Mouse (Mus musculus) adrenal gland, adult (tissue): ENCODE results near the gene Gsg1l2.

Source experiments
- DNase-seq, 2 experiments: peaks; one replicate each; pipeline ENCODE4 v3.0.0; 2022 to 2023; ENCODE audit warnings: low spot score in 1 of 2; ENCODE audit not compliant: inconsistent age in 2 of 2

Gene Gsg1l2

GRCm38 (mm10) chr11:67774379-67774778 lies at the start of gene Gsg1l2:
Gsg1l2 (plus strand) TSS chr11:67774608.
- DNase-seq = no peak

DNA sequence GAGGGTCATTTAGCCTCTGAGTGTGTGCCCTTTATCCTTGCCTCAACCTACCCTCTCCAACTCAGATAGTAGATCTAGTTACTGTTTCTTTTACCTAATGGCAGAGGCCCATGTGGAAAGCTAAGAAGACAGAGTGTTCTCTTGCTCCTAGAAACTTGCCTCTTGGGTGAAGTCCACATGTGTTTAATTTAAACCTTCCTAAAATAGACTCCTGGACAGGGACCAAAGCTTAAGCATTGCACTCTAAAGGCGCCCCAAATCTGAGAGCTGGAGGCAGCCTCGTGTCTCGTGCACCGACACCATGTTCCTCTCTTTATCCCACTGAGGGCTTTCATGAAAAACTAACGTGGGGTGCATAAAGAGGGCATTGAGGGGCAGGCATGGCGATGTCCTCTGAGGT lies 47.3 kb upstream of the Gsg1l2 start:
- DNase-seq = no peak

DNA sequence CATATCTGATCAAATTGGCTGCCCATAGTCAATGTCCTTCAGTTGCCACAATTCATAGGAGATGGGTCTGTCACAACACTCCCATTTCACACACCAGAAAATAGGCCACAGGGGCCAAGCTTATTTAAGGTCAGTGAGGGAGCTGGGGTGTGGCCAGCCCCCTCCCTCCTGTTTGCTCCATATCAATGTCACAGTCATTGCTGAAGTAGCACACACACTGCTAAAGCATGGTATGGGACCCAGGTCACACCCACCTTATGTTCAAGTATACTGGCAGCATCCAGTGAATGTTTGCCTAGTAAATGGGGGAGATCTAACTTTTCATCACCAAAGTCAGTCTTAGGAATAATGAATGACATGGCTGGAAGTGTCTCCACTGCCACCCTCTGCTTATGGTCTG lies 45.7 kb upstream of the Gsg1l2 start:
- DNase-seq = no peak

DNA sequence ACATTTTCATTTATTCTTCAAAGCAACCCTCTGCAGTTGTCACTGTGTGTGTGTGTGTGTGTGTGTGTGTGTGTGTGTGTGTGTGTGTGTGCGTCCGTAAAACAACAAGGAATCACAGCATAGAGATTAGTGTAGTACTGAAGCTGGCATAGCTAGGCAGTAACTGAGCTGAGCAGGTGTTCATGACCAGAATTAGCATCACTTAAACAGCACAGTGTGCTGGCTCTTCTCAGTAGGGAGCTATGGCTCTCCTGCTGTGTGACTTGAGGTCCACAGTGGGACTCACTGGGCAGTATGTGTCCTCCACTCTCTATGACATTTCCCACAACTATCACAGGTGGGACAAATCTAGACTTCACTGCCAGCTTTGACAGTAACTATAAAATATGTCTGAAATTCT lies 43.4 kb upstream of the Gsg1l2 start:
- no peak for DNase-seq

- DNase-seq = no peak
Measured at GRCm38 (mm10) chr11:67733726-67734125, 40.7 kb upstream of the Gsg1l2 start.

GRCm38 (mm10) chr11:67734597-67734996 lies 39.8 kb upstream of the Gsg1l2 start:
- DNase-seq = no peak

GRCm38 (mm10) chr11:67738345-67738744 lies 36.1 kb upstream of the Gsg1l2 start:
- DNase-seq = no peak

- DNase-seq = no peak
Measured at GRCm38 (mm10) chr11:67738846-67739490, 35.4 kb upstream of the Gsg1l2 start.

DNA sequence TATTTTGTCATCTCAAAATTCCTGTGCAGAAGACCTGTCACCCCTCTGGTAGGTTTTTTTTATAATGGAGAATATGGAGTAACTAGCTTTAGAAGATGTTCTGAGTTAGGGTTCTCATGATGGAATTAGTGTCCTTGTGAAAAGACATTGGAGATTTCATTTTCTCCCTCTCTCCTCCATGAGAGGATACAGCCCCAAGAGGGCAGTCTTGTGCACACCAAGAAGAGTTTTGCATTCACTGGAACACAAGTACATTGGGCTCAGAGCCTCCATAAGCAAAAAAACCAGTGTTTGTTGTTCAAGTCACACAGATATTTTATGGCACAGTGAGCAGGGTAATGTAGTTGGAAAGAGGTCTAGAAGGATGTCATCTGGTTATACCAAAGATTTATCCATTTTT lies 32.8 kb upstream of the Gsg1l2 start:
- DNase-seq = no peak

DNA sequence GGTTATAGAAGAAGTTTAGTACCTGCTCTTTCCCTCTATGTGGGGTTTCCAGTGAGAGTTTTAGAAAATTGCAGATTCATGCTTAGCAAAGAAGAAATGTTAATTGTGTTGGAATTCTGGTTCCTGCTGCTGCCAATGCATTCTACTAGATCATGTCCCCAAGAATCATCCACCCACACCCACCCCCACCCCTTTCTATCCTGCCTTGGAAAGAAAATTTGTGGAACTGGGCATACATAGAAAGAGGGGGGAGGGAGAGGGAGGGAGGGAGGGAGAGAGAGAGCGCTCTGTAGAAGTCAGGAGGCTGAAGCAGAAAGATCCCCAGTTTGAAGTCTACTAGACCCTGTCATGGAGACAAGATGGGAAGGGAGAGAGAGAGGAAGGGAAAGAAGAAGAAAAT lies 18.1 kb upstream of the Gsg1l2 start:
- DNase-seq = no peak

DNA sequence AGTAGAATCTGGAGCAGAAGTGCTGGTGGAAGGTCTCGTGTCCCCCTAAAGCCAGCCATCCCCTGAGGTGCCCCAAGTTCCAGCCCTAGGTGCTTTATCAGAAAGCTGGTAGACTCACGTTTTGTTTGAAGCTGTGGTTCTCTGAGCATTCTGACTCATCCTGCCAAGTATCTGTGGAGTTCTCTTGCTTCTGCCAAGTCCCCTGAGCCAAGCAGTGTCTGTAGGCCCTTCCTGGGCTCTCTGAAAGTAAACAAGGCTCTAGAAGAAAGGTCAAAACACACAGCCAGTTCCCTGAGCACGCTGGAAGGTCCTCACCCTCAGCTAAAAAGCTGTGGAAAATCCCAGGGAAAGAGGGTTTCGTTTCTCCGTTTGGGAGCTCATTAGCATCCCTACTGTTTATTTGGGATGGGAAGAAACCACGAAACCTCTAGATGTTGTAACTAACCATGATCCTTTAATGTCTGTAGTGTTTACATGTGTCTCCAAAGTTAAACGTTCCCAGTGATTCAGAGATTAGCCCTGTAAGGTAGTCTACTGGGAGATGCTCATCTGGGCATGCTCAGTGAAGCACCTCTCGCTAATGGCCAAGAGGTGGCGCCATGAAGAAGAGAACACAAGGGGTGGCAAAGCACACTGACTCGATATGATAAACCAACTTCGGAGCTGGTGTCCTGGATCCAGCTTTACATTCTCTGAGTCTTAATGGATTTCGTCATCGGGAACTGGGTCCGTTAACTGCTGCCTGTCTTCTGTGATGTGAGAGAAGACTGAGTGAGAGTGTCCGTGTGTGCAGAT lies 16.8 kb upstream of the Gsg1l2 start:
- peak in 1 of 2 experiments; percentile 44 for DNase-seq

DNA sequence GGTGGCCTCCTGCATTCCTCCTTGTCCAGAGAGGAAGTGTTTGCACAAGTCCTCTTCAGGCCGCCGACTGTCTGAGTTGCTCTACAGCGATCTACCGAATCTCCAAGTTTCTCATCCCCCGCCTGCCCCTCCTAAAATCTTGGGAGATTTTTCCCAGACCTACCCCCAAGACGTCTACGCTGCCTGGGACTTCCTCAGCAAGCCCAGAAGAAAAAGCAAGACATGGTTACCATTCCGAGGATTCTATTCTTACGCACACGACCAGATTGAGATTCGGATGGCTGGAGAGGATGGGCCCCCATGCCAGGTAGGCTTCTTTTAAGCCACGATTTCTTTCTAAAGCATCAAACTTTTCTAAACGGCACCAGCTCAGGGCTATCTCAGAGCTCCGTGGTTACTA lies 3.4 kb upstream of the Gsg1l2 start, which contains the start of gene Glp2r:
Gene Glp2r (minus strand): TSS at position 101 of the 400 bp plus-strand sequence.
- no peak for DNase-seq

DNA sequence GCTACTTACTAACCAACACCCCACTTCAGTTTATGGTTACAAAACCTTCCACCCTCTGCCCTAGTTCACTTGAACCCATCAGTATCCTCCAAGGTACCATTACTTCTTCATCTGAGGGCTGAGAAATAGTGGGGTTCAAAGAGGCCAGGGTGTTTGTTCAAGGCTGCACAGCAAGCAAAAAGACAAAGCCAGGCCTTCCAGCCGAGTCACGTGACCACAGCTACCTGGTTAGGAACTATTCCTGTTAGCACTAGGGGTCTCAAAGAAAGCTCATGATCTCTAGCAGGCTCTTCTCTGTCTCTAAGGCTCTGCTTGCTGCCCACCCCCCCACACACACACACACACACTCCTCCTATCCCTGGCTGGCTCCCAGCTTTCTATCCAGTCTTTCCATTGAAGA lies 2.7 kb upstream of the Gsg1l2 start:
- DNase-seq = no peak

DNA sequence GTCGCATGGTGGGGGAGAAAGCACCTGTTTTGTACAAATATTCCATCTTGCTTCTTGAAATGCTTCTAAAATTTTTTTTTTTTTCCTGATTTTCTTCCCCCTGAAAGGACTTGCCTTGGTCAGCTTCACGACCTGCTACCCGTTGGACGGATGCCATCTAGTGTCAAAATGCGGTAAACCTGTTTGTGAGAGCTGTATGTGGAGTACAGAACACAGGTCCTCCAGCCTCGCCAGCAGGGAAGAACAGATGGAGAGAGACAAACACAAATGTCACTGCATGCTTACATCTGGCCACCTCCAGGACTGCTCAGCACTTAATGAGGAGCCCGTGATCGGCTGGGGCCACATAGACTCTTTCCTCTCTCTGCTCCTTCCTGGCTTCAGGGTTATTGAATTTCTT lies 1.8 kb upstream of the Gsg1l2 start:
- DNase-seq = peak; percentile 39 to 75

- DNase-seq = no peak
Measured at GRCm38 (mm10) chr11:67790182-67790581, 15.8 kb downstream of the Gsg1l2 start.

- no peak for DNase-seq
Measured at GRCm38 (mm10) chr11:67797931-67798330, 23.5 kb downstream of the Gsg1l2 start, which contains the start of gene Dhrs7c. Dhrs7c (plus strand) TSS chr11:67798187.

DNA sequence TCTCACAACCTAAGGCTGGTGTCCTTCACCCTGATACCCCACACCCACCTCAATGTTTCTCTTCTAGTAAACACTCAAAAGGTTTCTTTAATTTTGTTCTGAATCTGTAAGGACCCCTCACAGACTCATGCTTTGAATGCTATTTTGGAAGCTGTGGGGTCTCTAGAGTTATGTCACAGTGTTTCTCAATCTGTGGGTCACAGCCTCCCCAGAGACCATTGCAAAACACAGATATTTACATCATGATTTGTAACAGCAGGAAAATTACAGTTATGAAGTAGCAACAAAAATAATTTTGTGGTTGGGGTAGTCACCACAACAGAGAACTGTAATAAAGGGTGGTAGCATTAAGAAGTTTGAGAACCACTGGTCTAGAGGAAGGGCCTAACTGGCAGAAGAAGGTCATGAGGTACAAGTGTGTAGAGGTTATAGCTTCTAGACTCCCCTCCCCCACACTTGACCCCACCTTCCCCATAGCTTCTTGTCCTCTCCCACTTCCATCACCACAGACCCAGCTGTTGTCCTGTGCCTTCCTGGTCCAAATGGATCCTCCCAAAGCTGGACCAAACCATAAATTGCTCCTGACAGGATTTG lies 25.8 kb downstream of the Gsg1l2 start:
- no peak for DNase-seq

DNA sequence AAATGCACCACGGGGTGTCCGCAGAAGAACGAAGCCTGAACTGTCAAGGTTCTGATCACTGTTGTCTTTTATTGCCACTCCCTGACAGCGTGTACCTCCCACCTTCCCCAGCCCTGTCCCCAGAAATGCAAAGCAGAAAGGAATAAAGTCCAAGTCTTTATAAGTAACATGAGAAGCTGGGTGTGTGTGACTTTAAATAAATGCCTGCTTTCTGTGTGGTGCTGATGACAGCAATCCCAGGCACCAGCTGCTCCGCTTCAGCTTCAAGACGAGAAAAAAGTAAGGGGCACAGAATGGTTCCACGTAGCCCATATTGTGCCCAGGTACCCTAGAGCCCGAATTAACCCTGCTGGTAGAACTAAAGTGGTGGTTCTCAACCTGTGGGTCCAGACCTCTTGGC lies 26.8 kb downstream of the Gsg1l2 start:
- DNase-seq = no peak

GRCm38 (mm10) chr11:67805538-67805937 lies 31.1 kb downstream of the Gsg1l2 start:
- DNase-seq = no peak

DNA sequence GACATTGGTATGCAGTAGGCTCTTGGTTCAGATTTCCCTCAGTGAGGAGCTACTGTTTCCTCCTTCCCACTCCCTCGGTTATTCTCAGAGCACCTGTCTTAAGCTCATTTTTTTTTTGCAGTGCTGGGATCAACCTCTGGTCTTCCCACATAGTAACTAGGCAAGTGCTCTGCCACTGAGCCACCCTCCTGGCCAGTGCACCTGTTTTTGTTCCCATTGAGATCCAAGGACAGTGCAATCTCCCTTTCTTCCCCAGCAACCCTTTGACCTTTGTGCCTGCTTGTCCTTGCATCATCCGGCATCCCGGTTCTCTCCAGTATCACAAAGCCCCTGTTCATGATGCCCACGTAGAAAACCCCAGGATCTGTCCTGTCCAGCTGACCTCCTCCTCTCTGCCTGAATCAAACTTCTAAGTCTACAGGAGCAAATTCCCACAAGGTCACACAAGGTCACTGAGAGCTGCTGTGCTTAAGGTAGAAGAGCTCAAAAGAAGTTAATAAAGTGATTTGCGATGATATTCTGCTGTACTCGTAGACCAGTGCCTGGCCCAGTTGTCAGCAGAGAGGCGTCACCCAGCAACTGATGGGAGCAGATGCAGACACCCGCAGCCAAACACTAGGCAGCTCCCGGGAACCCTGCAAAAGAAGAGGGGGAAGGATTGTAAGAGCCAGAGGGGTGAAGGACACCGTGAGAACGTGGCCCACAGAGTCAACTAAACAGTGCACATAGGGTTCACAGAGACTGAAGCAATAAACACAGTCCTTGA lies 32.6 kb downstream of the Gsg1l2 start:
- DNase-seq = no peak

GRCm38 (mm10) chr11:67808051-67808450 lies 33.6 kb downstream of the Gsg1l2 start:
- DNase-seq = no peak
